Mouse (Mus musculus): ENCODE results near the gene Olfr1360. TPM values are rescaled to one million over a fixed set of nuclear protein-coding genes. Genes with fewer than 3 reads are reported as not detected.

Olfr1360 gene
- polyA plus RNA-seq, 1 experiment from 2014 or later: not detected

Small RNAs within 50 kb of the gene (microRNA-seq; reads per million reads assigned to microRNA genes)
- gene Gm44357 (not detected), gene Gm44367 (not detected)

Other genes starting within 250 kb of the Olfr1360 start
- gene Pgbd1, start 236.3 kb downstream of the Olfr1360 start, polyA plus RNA-seq (2016; fragmentation: Nextera tagmentation; extraction: Ambion mirVana): 4.2 and 4.5 TPM in 2 replicates
- gene Zscan26, start 223.7 kb downstream of the Olfr1360 start, polyA plus RNA-seq (2016; fragmentation: Nextera tagmentation; extraction: Ambion mirVana): 22.9 and 26.7 TPM in 2 replicates
- 2.2 and 2.5 TPM in 2 replicates for gene Nkapl, start 208.9 kb downstream of the Olfr1360 start, polyA plus RNA-seq (2016; fragmentation: Nextera tagmentation; extraction: Ambion mirVana)
- gene Zkscan4, start 198.5 kb downstream of the Olfr1360 start, polyA plus RNA-seq (2016; fragmentation: Nextera tagmentation; extraction: Ambion mirVana): 6.0 and 6.2 TPM in 2 replicates
- gene Gm10065, start 198.0 kb downstream of the Olfr1360 start, polyA plus RNA-seq (2016; fragmentation: Nextera tagmentation; extraction: Ambion mirVana): not detected in 2 replicates
- gene AK157302, start 182.2 kb downstream of the Olfr1360 start, polyA plus RNA-seq (2016; fragmentation: Nextera tagmentation; extraction: Ambion mirVana): 0.19 and 0.40 TPM in 2 replicates
- 2.4 and 3.0 TPM in 2 replicates for gene Gm11273, start 176.0 kb downstream of the Olfr1360 start, polyA plus RNA-seq (2016; fragmentation: Nextera tagmentation; extraction: Ambion mirVana)
- gene Zkscan8, start 146.3 kb downstream of the Olfr1360 start, polyA plus RNA-seq (2016; fragmentation: Nextera tagmentation; extraction: Ambion mirVana): 5.9 and 6.8 TPM in 2 replicates
- gene Olfr1366, start 134.6 kb downstream of the Olfr1360 start, polyA plus RNA-seq (2016; fragmentation: Nextera tagmentation; extraction: Ambion mirVana): 0.14 TPM in 2 replicates
- gene Olfr1535, start 117.5 kb downstream of the Olfr1360 start, polyA plus RNA-seq (2016; fragmentation: Nextera tagmentation; extraction: Ambion mirVana): 0.06 TPM in 1 of 2 replicates, not detected in the other
- gene Olfr1364, start 95.6 kb downstream of the Olfr1360 start, polyA plus RNA-seq (2016; fragmentation: Nextera tagmentation; extraction: Ambion mirVana): not detected in 2 replicates
- not detected in 2 replicates for gene Olfr1362, start 63.4 kb downstream of the Olfr1360 start, polyA plus RNA-seq (2016; fragmentation: Nextera tagmentation; extraction: Ambion mirVana)
- not detected in 2 replicates for gene Olfr11, start 34.9 kb downstream of the Olfr1360 start, polyA plus RNA-seq (2016; fragmentation: Nextera tagmentation; extraction: Ambion mirVana)
- gene Olfr1361, start 14.0 kb downstream of the Olfr1360 start, polyA plus RNA-seq (2016; fragmentation: Nextera tagmentation; extraction: Ambion mirVana): not detected in 2 replicates
- gene Olfr1359, start 20.7 kb upstream of the Olfr1360 start, polyA plus RNA-seq (2016; fragmentation: Nextera tagmentation; extraction: Ambion mirVana): not detected in 2 replicates
- gene Hist1h2bl, start 38.7 kb upstream of the Olfr1360 start, polyA plus RNA-seq (2016; fragmentation: Nextera tagmentation; extraction: Ambion mirVana): 1.6 and 1.7 TPM in 2 replicates
- gene Hist1h2ai, start 39.0 kb upstream of the Olfr1360 start, polyA plus RNA-seq (2016; fragmentation: Nextera tagmentation; extraction: Ambion mirVana): 16.2 and 34.8 TPM in 2 replicates
- gene Hist1h3h, start 40.3 kb upstream of the Olfr1360 start, polyA plus RNA-seq (2016; fragmentation: Nextera tagmentation; extraction: Ambion mirVana): 14.0 and 17.0 TPM in 2 replicates
- 2.9 and 4.4 TPM in 2 replicates for gene Hist1h2bm, start 44.6 kb upstream of the Olfr1360 start, polyA plus RNA-seq (2016; fragmentation: Nextera tagmentation; extraction: Ambion mirVana)
- 0.87 and 1.6 TPM in 2 replicates for gene Hist1h4j, start 57.7 kb upstream of the Olfr1360 start, polyA plus RNA-seq (2016; fragmentation: Nextera tagmentation; extraction: Ambion mirVana)
- 0.96 and 2.4 TPM in 2 replicates for gene Hist1h4k, start 73.1 kb upstream of the Olfr1360 start, polyA plus RNA-seq (2016; fragmentation: Nextera tagmentation; extraction: Ambion mirVana)
- 18.4 and 29.6 TPM in 2 replicates for gene Hist1h2ak, start 76.4 kb upstream of the Olfr1360 start, polyA plus RNA-seq (2016; fragmentation: Nextera tagmentation; extraction: Ambion mirVana)
- gene Hist1h2bn, start 76.7 kb upstream of the Olfr1360 start, polyA plus RNA-seq (2016; fragmentation: Nextera tagmentation; extraction: Ambion mirVana): 2.0 and 3.0 TPM in 2 replicates
- gene Hist1h1b, start 103.2 kb upstream of the Olfr1360 start, polyA plus RNA-seq (2016; fragmentation: Nextera tagmentation; extraction: Ambion mirVana): 13.1 and 26.4 TPM in 2 replicates
- gene Hist1h3i, start 106.0 kb upstream of the Olfr1360 start, polyA plus RNA-seq (2016; fragmentation: Nextera tagmentation; extraction: Ambion mirVana): 97.6 and 126 TPM in 2 replicates
- gene Hist1h2an, start 109.8 kb upstream of the Olfr1360 start, polyA plus RNA-seq (2016; fragmentation: Nextera tagmentation; extraction: Ambion mirVana): 7.9 and 9.0 TPM in 2 replicates
- 0.68 and 1.7 TPM in 2 replicates for gene Hist1h2bp, start 110.1 kb upstream of the Olfr1360 start, polyA plus RNA-seq (2016; fragmentation: Nextera tagmentation; extraction: Ambion mirVana)
- gene Hist1h2bq, start 132.8 kb upstream of the Olfr1360 start, polyA plus RNA-seq (2016; fragmentation: Nextera tagmentation; extraction: Ambion mirVana): 17.1 and 26.1 TPM in 2 replicates
- not detected in 2 replicates for gene Hist1h2ao, start 133.1 kb upstream of the Olfr1360 start, polyA plus RNA-seq (2016; fragmentation: Nextera tagmentation; extraction: Ambion mirVana)
- not detected in 2 replicates for gene Hist1h4m, start 134.3 kb upstream of the Olfr1360 start, polyA plus RNA-seq (2016; fragmentation: Nextera tagmentation; extraction: Ambion mirVana)
- gene Hist1h4n, start 154.8 kb upstream of the Olfr1360 start, polyA plus RNA-seq (2016; fragmentation: Nextera tagmentation; extraction: Ambion mirVana): 11.4 and 12.4 TPM in 2 replicates
- 3,361 and 3,805 TPM in 2 replicates for gene Hist1h2ap, start 156.1 kb upstream of the Olfr1360 start, polyA plus RNA-seq (2016; fragmentation: Nextera tagmentation; extraction: Ambion mirVana)
- 18.7 and 25.8 TPM in 2 replicates for gene Hist1h2br, start 156.3 kb upstream of the Olfr1360 start, polyA plus RNA-seq (2016; fragmentation: Nextera tagmentation; extraction: Ambion mirVana)

Data from neural tube, embryonic 12.5 days (tissue).